Comparison of ENCODE assay signal across 8 mouse cellular contexts in the genomic region with DNA sequence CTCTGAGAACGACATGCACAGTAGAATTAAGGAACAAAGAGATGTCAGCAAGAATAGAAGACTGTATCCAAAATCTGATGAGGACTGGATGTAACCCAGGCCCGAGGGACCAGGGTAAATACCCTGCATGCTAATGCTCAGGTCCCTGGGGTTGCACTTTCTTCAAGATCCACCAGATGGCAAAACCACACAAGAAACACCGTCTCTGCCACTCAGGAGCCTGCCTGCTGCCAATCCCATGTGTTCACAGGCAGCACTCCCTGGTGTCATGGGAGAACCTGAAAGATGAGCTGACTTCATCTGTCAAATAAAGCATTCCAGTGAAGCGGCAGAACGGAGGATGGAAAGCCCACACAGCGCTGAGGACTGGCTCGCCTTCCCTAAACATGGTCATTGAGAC. TPM values are rescaled to one million over a fixed set of nuclear protein-coding genes. Genes with fewer than 3 reads are reported as not detected.
DNase-seq lines count a peak whose midpoint lies in the region; ATAC-seq and TF ChIP-seq lines count a peak whose summit lies in the region.

No protein-coding gene starts in this region.

- no peak overlapping the region for H3K4me2 ChIP-seq in kidney, embryonic 15.5 days

- no peak overlapping the region for H3K27ac ChIP-seq in kidney, adult 2 months (ENCODE audit: insufficient read depth, low read depth, low read length)
- H3K27ac ChIP-seq in kidney, embryonic 15.5 days: no peak overlapping the region
- H3K27ac ChIP-seq in olfactory bulb, adult 2 months (ENCODE audit: insufficient read depth, low read depth, low read length): no peak overlapping the region

- peak; percentile 53 for TF ChIP-seq CTCF in kidney, adult 2 months (conservative IDR thresholded peaks at IDR 0.05; ENCODE audit: insufficient read depth, insufficient read length, low read depth, low read length)
- peak; percentile 49 for TF ChIP-seq CTCF in olfactory bulb, adult 2 months (IDR thresholded peaks at IDR 0.05; ENCODE audit: insufficient read depth, low read depth, low read length)

- no peak overlapping the region for H3K9ac ChIP-seq in kidney, embryonic 15.5 days

- WGBS in kidney, adult 2 months: 35% methylated on average over 7 of the region's 7 CpGs
- WGBS in kidney, embryonic 15.5 days: 23% methylated on average over 7 of the region's 7 CpGs
- WGBS in olfactory bulb, adult 2 months: 31% methylated on average over 7 of the region's 7 CpGs

- no peaks in the 10 kb centered on the region for H3K36me3 ChIP-seq in kidney, adult 2 months (ENCODE audit: control insufficient read depth, insufficient read depth, low read length)
- H3K36me3 ChIP-seq in kidney, embryonic 15.5 days: no peaks in the 10 kb centered on the region

- no peak for ATAC-seq in kidney, embryonic 15.5 days (replicated peaks; ENCODE audit: low FRiP score)
- no peak for ATAC-seq in CD4-positive, CD25-positive, alpha-beta regulatory T cell, adult 4 months
- ATAC-seq in inflammation-experienced regulatory T-cells, adult 6 months: no peak

- DNase-seq in kidney, adult 2 months: peak; percentile 35
- DNase-seq in brain, embryonic 18.5 days (ENCODE audit: low read depth, low spot score): peak; percentile 65
- DNase-seq in heart, postnatal 4 days: peak; percentile 56
- DNase-seq in left cerebral cortex, postnatal 10 days (ENCODE audit: extremely low spot score in 1 of 2, low spot score in 2 of 2): peak; percentile 54 to 60

- H3K4me1 ChIP-seq in kidney, adult 2 months (ENCODE audit: control insufficient read depth, insufficient read depth, low read length): no peaks in the 10 kb centered on the region
- no peaks in the 10 kb centered on the region for H3K4me1 ChIP-seq in kidney, embryonic 15.5 days
- H3K4me1 ChIP-seq in olfactory bulb, adult 2 months (ENCODE audit: control insufficient read depth, insufficient read depth, low read length): no peaks in the 10 kb centered on the region

- H3K9me3 ChIP-seq in kidney, embryonic 15.5 days (replicated peaks): no peaks in the 10 kb centered on the region

- intact Hi-C loops in left cerebral cortex, postnatal 10 days (cut with DNase I): loop anchor here (5.0 kb wide), 1 partner anchor 215 kb away; a partner anchor contains a TSS

- no peak overlapping the region for H3K4me3 ChIP-seq in kidney, adult 2 months (ENCODE audit: insufficient read depth, low read depth, low read length)
- no peak overlapping the region for H3K4me3 ChIP-seq in kidney, embryonic 15.5 days (replicated peaks)
- no peak overlapping the region for H3K4me3 ChIP-seq in olfactory bulb, adult 2 months (ENCODE audit: insufficient read depth, low read depth, low read length)

- no peak for TF ChIP-seq POLR2A in kidney, adult 2 months (IDR thresholded peaks at IDR 0.05; ENCODE audit: low read depth, low read length)
- TF ChIP-seq POLR2A in olfactory bulb, adult 2 months (IDR thresholded peaks at IDR 0.05; ENCODE audit: insufficient read depth, low read depth, low read length): no peak

- H3K27me3 ChIP-seq in kidney, adult 2 months (replicated peaks; ENCODE audit: control insufficient read depth, insufficient read depth, low read length): no peaks in the 10 kb centered on the region
- peaks cover 11% of the 10 kb centered on the region for H3K27me3 ChIP-seq in kidney, embryonic 15.5 days

RNA-seq across cellular contexts. Expression of a gene that starts 21.3 kb away (rescaled TPM):
- not detected in 2 replicates for polyA plus RNA-seq in kidney, adult 2 months (2012; rRNA removed)
- not detected in 2 replicates for polyA plus RNA-seq in kidney, embryonic 15.5 days (2015; fragmentation: Nextera tagmentation; extraction: Ambion mirVana)
- not detected for total RNA-seq in heart, postnatal 4 days (2021)
- total RNA-seq in left cerebral cortex, postnatal 10 days (2021): under 1 TPM; 0.47 to 0.49 TPM
- not detected in 2 replicates for polyA plus RNA-seq in olfactory bulb, adult 2 months (2012; ENCODE audit: insufficient read depth, insufficient read length, low replicate concordance, missing spikeins)
- polyA plus RNA-seq in CD4-positive, CD25-positive, alpha-beta regulatory T cell, adult 4 months (2017; shearing (Covaris generic)): not detected
- not detected for polyA plus RNA-seq in inflammation-experienced regulatory T-cells, adult 6 months (2017; shearing (Covaris generic))
